Mouse (Mus musculus) lung, postnatal 0 days (tissue): Measurements from ENCODE around the gene Igf2bp1.
"Not testable (repeated sequence)": the region's sequence is repeated elsewhere in the genome, so short reads cannot be mapped to it uniquely, and the experiment has no call there.

ENCODE experiments used
- CTCF ChIP-seq: IDR thresholded peaks from 2 replicates; pipeline ENCODE4 v1.5.1; 2016; ENCODE audit warnings: antibody characterized with exemption, mild to moderate bottlenecking
- EP300 ChIP-seq: IDR thresholded peaks from 2 replicates; pipeline ENCODE4 v1.6.1; 2016; ENCODE audit warnings: antibody characterized with exemption, mild to moderate bottlenecking, control low read depth

- not testable (repeated sequence) for TF ChIP-seq CTCF, EP300
Observed at GRCm38 (mm10) chr11:95932168-95932567, 73.6 kb downstream of the Igf2bp1 start.
